Mouse (Mus musculus): ENCODE measurements at regions not wholly inside any gene's neighbourhood (a gene's known extent, or its start where the extent isn't known, plus 50 kb on each side); places are given as distances from the start of the nearest gene placed in this dataset.
A peak's percentile ranks its signal among the peaks of the same experiment; 100 is the strongest.

DNA sequence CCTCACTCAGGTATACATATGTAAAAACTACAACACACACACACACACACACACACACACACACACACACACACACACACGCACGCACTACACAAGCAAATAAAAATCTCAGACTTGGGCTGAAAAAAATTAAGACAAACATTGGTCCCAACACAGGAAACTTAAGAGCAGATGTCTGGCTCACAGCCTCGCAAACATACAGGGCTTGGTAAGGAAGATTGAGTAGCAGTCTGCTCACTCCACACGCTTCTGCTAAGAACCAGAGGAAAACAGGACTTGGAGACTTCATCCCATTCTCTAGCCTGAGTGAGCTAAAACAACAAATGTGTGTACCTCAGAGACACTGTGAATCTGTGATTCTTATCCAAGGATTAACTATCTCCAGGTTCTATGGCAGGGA, 132.3 kb upstream of the Sox11 start:
- DNase-seq: peak; percentile 48

DNA sequence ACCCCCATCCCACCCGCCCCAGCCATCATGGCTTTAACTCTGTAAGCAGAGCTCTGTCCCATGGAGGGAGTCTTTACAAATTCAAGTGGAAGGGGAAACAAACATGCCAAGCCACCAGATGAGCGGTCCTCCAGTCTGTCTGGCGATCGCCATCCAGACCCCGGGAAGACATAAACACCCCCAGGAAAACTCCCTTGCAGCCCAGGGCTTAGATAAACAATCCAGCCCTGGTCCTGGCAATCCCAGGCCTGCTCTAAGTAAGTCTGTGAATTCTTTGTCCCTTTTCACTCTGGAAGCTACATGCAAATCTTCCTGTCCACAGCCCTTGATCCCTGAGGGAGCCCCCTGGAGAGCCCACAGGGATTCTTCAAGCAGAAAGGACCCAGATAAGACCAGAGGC, 129.2 kb upstream of the Sox11 start:
- peak; percentile 57 for DNase-seq

DNA sequence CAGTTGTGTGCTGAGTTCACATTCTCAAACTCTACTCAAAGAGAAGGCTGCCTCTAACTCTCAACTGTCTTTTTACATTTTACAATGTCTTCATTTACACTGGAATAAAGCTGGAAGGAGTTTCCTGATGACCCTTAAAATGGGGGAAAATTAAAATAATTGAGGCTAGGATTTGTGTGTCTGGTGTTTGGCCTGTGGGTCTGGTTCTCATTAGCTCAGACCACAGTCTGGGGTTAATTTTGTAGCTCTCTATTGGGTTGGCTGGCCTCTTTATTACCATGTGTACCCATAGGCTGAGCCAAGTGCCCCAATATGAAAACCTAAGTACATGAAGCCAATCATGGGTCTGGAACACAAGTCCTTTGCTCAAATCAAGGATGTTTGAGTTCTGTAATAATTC, 128.0 kb upstream of the Sox11 start:
- DNase-seq: no peak

DNA sequence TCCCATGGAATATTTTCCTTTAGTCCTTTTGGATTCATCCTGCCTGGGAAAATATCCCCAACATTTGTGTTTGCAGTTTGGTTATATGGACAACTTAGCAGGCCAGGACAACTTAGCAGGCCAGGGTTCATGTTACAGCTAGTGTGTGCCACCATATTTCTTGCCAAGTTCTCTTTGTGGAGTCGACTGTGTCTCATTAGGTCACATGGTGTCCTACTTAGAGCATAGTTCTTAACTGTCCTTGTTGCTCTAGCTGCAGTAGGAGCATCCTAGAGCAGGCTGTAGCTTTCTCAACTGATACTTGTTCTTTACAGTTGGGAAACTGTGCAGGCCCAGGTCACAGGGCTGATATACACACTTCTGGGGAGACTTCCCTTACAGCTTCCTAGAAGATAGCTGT, 126.4 kb upstream of the Sox11 start:
- no peak for DNase-seq

DNA sequence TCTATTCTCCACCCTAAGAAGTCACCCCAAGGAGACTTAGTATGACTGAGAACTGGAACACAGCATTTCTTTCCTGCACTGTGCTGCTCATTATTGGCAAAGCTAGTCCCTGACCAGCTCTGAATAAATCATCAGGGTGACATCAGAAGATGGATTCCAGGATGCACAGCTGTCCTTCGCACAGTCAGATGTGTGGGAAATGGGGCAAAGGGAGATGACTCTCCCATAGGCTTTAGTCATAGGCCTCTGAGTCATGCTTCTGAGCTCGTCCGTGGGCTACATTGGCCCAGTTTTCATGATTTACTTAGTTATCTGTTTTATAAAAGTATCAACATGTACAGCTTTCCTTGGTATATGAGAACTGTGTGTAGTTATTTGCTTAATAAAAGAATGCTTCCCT, 125.8 kb upstream of the Sox11 start:
- DNase-seq: peak; percentile 84

DNA sequence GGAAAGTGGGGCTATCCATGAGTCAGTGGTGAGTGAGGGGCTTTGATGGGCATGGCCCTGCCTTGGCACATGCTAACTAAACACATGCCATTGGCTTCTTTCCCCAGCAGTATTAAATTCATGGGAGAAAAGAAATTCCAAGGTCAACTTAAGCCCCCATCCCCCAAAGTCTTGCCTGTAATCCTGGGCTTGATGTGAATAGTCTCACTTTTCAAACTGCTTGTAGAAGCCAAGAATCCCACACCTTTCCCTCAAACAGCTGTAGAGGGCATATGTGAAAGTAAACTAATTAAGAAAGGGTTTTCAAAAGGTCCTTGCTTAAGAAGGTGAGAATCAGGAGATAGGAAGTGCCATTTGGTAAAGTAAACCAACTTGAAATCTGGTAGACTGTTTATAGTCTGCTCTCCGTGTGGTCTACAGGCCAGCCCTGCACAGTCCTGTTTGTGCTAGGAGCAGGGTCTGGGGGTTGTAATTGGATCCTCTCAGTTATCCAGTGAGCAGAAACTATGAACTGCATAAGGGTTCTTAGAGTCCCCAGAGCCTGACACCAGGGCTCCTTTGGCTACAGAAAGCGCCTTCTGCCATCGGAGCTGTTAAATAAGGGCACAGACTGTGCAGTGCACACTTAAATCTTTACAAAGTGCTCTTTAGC, 123.3 kb upstream of the Sox11 start:
- DNase-seq: peak; percentile 44

DNA sequence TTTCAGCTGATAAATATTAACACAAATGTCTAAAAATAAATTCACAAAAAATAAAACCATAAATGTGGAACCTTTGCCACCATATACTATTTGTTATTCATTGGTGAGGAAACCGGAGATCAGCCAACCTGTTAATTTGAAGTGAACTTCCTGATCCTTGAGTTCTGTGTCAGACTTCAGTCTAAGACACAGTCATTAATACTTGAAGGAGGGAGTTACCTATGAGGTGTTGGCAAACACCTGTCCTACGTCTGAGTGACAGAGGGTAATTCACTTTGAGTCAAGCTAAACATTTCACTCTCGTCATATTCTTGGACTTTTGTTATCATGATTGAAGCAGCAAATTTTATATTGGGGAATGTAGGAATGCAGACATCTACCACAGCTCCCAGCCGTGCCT, 116.3 kb upstream of the Sox11 start:
- no peak for DNase-seq

DNA sequence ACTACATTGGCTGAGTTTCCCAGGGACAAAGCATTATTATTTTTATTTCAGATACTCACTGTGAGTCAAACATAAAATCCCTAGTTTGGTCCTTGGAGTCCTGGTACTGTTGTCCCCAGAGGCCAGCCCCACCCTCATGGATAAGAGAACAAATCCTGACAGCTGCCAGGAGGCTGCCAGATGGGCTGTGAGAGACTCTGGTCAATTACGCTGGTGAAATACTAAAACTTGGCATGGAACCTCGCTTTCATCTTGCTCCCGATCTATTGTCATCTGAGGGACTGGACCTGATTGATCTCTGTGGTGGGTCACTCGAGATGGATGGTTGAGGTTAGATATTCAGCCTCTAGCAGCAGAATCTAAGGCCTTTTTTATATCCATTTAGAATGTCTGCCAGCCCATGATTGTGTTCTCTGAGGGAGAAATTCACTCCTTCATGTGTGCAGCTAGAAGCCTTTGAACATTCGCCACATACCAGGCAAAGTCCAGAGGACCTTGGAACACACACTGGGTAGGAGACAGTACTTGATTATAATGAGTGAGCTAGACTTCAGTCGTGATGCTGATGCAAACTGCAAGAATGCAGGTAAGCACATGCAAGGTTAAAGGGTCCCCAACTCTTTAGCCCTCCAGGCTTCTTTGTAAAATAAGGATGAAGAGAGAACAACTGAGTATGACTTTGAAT, 95.4 kb upstream of the Sox11 start:
- peak; percentile 80 for DNase-seq

DNA sequence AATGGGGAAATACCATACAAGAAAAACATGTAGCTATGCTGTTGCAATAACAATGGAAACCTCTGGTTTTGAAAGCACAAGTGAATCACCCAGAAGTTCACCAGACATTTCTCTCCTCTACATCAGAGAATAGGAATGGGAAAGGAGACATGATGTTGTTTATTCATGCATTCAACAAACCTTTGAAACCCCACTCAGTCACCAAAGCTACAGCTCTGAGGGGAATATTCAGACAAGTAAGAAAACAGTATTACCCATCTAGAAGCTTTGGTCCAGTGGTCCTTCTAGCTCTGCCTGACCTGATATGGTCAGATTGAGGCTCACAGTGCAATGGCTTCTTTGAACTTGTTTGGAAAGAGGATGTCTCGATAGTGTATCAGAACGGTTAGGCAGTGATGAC, 89.0 kb upstream of the Sox11 start:
- DNase-seq: no peak

DNA sequence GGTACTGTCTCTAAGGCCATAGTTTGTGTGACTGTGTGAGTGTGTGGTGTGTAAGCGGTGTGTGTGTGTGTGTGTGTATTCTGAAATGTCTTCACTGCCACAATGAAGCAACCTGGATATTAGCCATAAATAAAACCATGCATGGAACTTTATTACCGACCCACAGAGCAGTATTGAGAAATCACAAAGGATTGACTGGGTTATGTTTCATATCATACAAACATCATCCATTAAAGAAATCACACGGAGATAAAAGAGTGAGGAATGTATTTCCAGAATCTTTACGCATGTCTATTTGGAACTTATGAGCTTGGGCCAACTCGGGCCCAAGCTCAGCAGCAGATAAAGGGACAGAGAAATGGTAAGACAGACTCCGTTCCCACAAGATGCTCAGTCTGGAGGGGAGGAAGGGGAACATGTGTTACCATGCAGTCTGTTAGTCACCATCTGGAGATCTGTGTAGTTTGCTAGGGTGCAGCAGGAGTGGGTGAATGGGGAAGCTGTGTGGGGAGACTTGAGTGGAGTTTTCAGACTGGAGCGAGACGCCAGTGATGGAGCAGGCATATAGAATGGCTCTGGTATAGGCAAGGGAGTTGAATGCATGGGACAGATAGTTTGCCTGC, 75.1 kb upstream of the Sox11 start:
- no peak for DNase-seq

DNA sequence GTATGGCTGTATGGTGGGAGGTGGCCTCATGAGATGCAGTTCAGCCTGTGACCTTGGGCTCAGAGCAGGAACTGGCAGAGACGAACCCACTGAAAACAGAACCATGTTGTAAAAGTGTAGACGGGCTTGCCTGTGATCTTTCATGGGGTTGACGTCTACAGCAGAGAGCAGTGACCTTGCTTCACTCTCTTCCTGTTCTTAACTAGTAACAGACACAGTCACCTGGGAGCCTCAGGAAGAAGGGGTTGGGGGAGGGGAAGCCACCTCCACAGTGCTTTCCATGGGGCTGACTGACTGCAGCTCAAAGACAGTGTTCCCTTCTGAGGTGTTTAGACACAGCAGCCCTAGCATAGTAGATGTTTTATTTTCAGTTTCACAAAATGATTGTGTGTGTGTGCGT, 68.2 kb upstream of the Sox11 start:
- no peak for DNase-seq

DNA sequence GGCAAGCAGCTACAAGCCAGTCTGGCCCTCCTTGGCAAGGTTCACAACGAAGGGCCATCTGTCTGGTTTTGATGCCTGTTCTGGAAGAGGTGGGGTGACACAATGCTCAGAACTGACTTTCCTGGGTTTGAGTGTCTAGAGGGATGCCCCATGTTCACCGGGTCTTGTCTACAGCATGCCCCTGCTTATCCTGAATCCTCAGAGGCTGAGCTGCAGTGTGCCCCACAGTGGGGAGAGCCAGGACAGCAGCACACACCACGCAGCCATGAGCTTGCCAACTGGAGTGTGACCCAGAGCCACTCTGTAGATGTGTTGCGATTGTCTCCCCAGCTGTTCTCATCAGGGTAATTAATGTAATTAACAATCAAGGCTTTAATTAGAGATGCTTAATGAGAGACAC, 66.1 kb upstream of the Sox11 start:
- no peak for DNase-seq

DNA sequence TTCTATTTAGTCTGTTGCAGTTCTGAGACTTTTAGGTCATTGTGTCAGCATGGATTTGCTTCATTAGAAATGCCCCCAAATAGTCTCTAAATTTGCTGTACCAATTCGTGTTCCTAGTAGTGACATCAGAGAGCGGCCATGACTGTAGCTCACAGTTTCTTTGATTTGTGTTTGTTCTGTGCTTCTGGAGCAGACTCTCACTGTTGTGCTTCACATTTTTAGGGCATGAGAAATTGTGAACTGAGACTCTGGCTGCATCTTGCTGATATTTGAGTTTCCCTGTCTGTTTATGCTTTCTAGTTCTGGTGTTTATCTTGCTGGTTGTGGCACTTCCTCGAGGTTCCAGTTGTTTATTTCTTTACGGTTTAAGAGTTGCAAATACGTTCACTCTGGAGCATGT, 57.0 kb upstream of the Sox11 start:
- no peak for DNase-seq
